Mouse (Mus musculus) R1 (cell line): Measurements from ENCODE around the gene Add1.
"Not testable (repeated sequence)": the region's sequence is repeated elsewhere in the genome, so short reads cannot be mapped to it uniquely, and the experiment has no call there.

ENCODE experiments used
- DNase-seq: peaks from one replicate; pipeline ENCODE4 v3.0.0-alpha.2; 2018; ENCODE audit warnings: low read depth, low spot score

Add1 gene

GRCm38 (mm10) chr5:34550251-34550650 lies 23.2 kb upstream of the Add1 start:
- no peak for DNase-seq

DNA sequence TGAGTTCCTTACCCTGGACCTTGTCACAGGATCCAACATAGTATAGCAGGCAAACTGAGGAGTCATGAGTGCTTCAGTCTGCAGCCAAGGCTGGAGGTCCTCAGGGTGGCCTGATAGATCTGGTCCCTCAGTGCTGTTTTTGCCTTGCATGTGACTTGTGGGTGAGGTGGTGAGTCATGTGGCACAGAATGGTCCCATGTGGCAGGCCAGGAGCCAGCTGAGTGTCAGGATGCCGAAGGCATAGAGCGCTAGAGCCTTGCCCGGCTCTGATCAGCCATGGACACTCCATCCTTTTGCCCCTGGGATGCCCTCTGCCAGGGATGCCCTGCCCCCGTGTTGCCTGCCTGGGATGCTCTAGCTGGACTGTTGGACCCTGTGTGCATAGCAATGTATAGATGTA lies 21.6 kb upstream of the Add1 start:
- no peak for DNase-seq

GRCm38 (mm10) chr5:34563854-34564253 lies 9.6 kb upstream of the Add1 start:
- no peak for DNase-seq

- no peak for DNase-seq
Measured at GRCm38 (mm10) chr5:34564291-34564690, 9.2 kb upstream of the Add1 start.

DNA sequence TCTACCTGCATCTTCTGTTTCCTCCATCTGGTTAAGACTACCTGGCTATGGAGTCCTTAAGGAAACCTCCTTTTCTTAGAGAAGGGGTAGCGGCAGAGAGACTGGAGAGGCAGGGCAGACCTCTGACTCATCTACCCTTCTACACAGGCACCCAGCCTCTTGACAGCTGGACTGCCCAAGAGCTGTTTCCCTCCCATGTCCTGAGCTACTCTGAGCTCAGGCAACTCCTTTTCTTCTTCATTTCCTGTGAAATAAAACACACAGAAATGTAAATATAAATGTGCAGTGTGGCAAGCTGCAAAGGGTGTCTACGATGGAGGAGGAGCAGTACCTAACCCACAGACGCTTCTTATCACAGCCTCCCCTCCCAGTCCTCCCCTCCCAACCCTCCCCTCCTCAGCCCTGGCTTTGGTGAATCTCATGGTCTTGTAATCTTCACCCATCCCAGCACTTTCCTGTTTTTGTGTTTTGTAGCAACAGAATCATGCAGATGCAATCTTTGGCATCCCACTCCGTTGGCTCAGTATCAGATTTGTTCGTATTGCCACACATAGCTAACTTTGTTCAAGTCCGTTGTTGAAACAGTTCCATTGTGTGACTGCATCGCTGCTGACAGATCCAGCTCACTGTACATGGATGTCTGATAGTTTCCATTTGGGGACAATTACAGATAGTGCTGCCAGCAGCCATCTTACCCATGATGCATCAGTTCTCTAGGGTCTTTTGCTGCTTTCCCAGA lies 7.8 kb upstream of the Add1 start:
- no peak for DNase-seq

DNA sequence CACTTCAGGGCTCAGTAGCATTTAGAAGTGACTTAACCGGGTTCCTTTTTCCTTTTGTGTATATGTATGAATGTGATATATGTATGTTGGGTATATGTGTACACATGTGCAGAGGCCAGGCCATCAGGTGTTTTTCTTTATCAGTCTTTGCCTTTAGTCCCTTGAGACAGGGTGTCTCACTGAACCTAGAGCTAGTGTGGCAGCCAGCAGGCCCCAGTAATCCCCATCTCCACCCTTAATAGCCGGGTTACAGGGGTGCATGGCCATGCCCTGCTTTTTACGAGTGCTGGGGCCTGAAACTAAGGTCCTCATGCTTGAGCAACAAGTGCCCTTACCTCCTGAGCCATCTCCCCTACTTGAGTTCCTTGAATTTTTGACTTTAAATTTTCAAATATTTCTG lies 1.9 kb upstream of the Add1 start:
- no peak for DNase-seq

DNA sequence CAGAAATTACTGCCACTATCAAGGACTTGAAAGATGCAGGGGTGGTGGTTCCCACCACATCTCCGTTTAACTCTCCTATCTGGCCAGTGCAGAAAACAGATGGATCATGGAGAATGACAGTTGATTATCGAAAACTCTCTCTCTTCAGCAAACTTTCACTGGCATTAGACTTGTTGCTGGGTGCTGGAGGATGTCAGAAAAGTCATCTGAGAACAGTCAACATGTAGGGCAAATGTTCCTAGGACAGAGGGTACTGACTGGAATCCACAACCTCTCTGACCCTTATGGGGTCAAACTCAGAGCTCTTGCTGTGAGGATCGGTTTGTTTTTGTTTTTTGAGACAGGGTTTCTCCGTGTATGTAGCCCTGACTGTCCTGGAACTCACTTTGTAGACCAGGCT lies 896 bp upstream of the Add1 start:
- DNase-seq = not testable (repeated sequence)

DNA sequence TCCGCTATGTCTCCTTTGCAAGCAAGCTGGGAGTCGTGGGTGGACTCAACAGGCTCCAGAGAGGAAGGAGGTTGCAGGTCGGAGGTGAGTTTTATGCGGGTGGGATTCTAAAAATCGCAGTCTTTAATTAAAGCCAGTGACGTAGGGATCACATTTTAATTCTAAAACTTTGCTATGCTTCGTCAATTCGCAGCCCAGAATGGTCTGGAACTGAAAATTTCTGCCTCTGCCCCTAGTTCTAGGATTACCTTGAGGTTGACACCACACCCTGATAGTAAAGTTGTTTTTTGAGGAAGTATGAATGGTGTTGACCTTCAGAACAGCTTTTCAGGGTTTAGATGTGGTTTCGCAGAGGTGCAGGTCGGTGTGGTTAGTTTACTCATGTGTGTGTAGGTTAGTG lies 1.3 kb downstream of the Add1 start:
- no peak for DNase-seq

- no peak for DNase-seq
Measured at GRCm38 (mm10) chr5:34576286-34576685, 2.8 kb downstream of the Add1 start.

DNA sequence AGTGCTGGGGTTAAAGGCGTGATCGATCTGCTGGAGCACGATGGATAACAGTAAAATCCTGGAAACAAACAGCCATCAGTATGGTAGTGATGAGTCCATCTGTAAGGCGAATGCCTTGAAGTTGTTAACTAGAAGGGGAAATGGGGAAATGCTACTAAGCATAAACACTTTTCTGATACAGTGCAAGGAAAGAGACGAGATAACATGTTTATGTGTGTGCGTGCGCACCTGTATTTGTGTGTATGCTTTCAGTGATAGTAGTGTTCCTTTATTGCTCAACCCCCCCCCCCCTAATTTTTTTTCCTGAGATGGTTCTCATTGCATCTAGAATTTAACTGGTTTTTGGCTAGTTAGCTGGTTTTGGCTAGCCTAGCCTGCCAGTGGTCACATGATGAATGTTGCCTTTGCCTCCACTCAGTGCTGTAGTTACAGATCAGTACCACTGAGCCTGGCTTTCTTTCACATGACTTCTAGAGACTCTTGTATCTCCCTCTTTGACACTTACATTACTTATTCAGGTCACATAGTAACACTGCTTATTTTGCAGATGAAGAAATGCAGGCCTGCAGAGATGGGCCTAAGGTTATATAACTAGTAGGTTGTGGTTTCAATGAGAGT lies 4.7 kb downstream of the Add1 start:
- DNase-seq = peak; percentile 72

GRCm38 (mm10) chr5:34579377-34579776 lies 5.9 kb downstream of the Add1 start:
- DNase-seq = no peak

- peak; percentile 80 for DNase-seq
Measured at GRCm38 (mm10) chr5:34581671-34582313, 8.3 kb downstream of the Add1 start.

DNA sequence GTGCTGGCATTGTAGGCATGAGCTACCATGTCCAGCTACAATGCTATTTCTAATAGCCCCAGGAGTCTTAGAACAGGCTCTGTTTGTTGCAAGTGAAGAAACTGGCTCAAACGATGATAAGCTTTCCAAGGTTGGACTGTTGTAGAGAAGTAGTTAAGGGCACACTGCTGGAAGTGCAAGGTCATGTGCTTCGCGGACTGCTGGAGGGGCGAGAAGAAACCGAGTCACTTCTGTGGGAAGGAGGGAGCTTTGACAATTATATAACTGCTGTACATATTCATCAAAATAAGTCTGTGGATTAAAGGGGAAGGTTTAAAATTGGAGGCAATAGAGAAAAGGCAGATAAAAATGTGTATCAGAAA lies 8.8 kb downstream of the Add1 start:
- no peak for DNase-seq

DNA sequence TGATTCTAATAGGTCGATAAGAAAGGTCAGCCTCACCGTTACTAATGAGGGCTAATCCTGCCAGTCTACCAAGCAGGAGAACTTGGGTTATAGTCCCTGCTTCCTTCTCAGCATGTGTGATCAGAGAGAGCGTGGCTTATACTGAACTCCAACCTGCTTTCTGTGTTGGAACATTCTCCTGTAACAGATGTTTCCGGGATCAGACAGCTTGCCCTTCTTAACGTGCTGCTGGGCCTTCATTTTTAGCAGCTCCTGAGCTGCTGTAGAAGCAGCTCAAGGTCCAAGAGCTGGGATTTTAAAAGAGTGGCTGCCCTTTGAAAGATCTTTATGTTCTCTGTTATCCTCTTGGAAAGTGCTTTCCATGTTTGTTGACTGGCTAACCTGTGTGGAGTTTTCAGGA lies 11.8 kb downstream of the Add1 start:
- no peak for DNase-seq

- DNase-seq = no peak
Measured at GRCm38 (mm10) chr5:34587881-34588280, 14.4 kb downstream of the Add1 start.

GRCm38 (mm10) chr5:34590059-34590458 lies 16.6 kb downstream of the Add1 start:
- peak; percentile 92 for DNase-seq

DNA sequence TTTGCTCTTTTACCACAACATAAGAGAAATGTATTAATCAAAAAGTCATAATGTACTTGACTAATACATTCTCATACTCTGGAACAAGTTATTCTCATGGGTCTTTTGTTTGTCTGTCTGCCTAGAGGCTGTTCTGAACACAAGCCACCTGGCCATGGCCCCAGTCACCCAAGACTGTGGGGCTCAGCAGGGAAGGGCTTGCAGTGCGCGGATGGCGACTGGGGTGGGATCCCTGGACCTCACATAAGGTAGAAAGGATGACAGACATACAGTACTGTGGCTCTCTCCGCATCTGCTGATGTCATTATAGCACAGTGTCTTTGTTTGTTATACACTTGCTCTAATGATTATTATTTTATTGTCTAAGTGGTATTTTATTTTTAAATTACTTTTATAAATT lies 17.2 kb downstream of the Add1 start:
- DNase-seq = no peak

DNA sequence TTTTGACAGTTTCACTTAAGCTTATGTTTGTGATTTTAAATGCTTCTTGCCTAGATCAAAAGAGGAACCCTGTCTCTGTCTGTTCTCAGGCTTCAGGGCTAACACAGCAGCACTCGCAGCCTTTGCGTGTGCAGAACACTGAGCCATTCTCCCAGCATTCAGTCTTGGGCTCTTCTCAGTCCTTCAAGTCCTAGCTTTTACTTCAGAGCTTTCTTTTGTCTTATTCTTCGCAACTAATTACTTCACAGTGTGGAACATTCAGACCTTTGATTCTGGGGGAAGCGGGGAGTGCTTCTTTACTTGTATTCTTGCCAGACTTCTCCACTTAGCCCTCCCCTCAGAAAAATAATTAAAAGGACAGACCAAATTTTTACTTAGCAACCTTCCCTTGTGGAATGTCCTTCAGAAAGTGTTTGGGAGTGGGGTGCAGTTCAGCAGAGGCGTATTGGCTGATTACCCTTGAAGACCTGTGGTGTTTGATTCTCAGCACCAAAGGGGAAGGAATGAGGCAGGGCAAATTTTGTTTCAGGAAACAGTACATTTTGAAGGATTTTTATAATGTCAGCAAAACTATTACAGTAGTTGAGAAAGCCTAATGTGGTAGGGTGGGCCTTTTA lies 18.0 kb downstream of the Add1 start:
- DNase-seq = peak; percentile 58

GRCm38 (mm10) chr5:34592224-34592623 lies 18.8 kb downstream of the Add1 start:
- DNase-seq = not testable (repeated sequence)

GRCm38 (mm10) chr5:34592666-34593065 lies 19.2 kb downstream of the Add1 start:
- DNase-seq = peak; percentile 62

GRCm38 (mm10) chr5:34593202-34593727 lies 19.8 kb downstream of the Add1 start:
- peak; percentile 98 for DNase-seq

DNA sequence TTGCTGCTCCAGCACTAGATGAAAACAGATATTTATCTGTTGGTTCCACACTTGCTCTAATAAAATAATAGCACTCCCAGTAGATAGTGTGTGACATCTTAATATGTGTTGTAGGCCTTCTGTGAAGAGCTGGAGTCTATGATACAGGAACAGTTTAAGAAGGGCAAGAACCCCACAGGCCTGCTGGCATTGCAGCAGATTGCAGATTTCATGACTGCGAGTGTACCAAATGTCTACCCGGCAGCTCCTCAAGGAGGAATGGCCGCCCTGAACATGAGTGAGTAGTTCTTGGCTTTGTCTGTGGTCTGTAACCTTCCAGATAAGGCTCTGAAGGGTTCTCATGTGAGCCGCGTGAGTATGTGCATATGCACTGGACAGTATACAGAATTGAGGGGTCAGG lies 31.1 kb downstream of the Add1 start:
- no peak for DNase-seq
